Mouse (Mus musculus): ENCODE measurements around the gene Mpdu1. TPM values are rescaled to one million over a fixed set of nuclear protein-coding genes. Genes with fewer than 3 reads are reported as not detected.

Mpdu1 gene
- total and polyA plus RNA-seq, 3 experiments: 110 to 210 (median 210) TPM

DNA sequence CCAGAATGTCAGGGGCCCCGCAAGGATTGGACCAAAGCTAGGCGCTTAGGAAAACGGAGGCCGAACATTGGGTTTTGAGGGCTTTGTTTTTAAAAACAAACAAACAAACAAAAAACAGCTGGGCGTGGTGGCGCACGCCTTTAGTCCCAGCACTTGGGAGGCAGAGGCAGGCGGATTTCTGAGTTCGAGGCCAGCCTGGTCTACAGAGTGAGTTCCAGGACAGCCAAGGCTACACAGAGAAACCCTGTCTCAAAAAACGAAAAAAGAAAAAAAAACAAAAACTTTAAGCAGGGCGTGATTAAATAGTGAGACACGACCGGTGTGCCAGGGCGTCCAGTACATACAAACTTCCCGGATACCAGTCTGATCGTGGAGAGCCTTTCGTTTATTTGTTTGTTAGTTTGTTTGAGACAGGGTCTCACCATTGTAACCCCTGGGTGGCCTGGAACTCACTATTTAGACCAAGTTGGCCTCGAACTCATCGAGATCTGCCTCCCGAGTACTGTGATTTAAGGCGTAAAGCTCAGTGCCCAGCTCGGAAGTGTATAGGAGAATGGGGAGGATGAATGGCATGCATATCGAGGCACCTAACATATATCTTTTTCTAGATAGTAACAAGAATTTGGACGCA is 19.9 kb upstream of the Mpdu1 start:
- Histone ChIP-seq H3K9me3 (replicated peaks; ENCODE audit: low read length) (no peaks in the 10 kb centered on the region), H3K4me3 (replicated peaks in 1 of 3; ENCODE audit: low read depth in 2 of 3, low read length in 2 of 3, poor library complexity in 1 of 3) (peak overlapping the region; percentile 60 to 85 (median 75)), H3K4me1 (ENCODE audit: control insufficient read depth in 1 of 2, insufficient read depth in 2 of 2) (peaks cover 4 to 55% of the 10 kb centered on the region in 2 experiments), H3K9ac (ENCODE audit: insufficient read depth, low read depth) (peak overlapping the region; percentile 53), H3K36me3 (replicated peaks in 1 of 2; ENCODE audit: control insufficient read depth in 1 of 2, insufficient read depth in 1 of 2, low read length in 1 of 2) (peaks cover 21 to 27% of the 10 kb centered on the region in 2 experiments), H3K4me2 (ENCODE audit: insufficient read depth, low read depth, poor library complexity, severe bottlenecking) (peak overlapping the region; percentile 71), H3K79me2 (replicated peaks; ENCODE audit: control insufficient read depth, extremely low read depth, insufficient read depth, poor library complexity, severe bottlenecking) (peaks cover 35% of the 10 kb centered on the region), H3K27me3 (replicated peaks) (no peaks in the 10 kb centered on the region), H3K27ac (ENCODE audit: insufficient read depth, low read depth) (peak overlapping the region; percentile 35; the same call in 1 of the 2 replicates)
- no peak for DNase-seq (ENCODE audit: extremely low read depth)
- no peak for TF ChIP-seq SMC3 (IDR thresholded peaks at IDR 0.05; ENCODE audit: low read depth, low read length)
- no peak for TF ChIP-seq E2F4 (IDR thresholded peaks at IDR 0.05; ENCODE audit: insufficient replicate concordance, low read depth, low read length)
- no peak for TF ChIP-seq HCFC1 (IDR thresholded peaks at IDR 0.05; ENCODE audit: low read depth, low read length)
- no peak for TF ChIP-seq ZMIZ1 (IDR thresholded peaks at IDR 0.05; ENCODE audit: low read depth, low read length)
- 0 out of 2 replicates have a peak, but pooled peaks have one; percentile 31 for TF ChIP-seq RCOR1 (conservative IDR thresholded peaks at IDR 0.05; ENCODE audit: low read depth, low read length)
- no peak for TF ChIP-seq NRF1 (IDR thresholded peaks at IDR 0.05; ENCODE audit: low read depth, low read length)
- no peak for TF ChIP-seq MEF2A (IDR thresholded peaks at IDR 0.05; ENCODE audit: borderline replicate concordance, low read depth, low read length)
- no peak for TF ChIP-seq BHLHE40 (IDR thresholded peaks at IDR 0.05; ENCODE audit: low read depth, low read length)
- in situ Hi-C loops (cut with MboI; ENCODE audit: low pct_ligation_motif_present, low pct_unique_long_range_greater_than_20kb, low sequenced_read_pairs) (loop anchor here (5.0 to 10.0 kb wide), 2 partner anchors 62 to 195 kb away; partner anchors contain the start of gene Tmem95), dilution Hi-C loops (cut with MboI; ENCODE audit: extremely low pct_ligation_motif_present, extremely low pct_unique_long_range_greater_than_20kb, low sequenced_read_pairs) (no loop called here)

DNA sequence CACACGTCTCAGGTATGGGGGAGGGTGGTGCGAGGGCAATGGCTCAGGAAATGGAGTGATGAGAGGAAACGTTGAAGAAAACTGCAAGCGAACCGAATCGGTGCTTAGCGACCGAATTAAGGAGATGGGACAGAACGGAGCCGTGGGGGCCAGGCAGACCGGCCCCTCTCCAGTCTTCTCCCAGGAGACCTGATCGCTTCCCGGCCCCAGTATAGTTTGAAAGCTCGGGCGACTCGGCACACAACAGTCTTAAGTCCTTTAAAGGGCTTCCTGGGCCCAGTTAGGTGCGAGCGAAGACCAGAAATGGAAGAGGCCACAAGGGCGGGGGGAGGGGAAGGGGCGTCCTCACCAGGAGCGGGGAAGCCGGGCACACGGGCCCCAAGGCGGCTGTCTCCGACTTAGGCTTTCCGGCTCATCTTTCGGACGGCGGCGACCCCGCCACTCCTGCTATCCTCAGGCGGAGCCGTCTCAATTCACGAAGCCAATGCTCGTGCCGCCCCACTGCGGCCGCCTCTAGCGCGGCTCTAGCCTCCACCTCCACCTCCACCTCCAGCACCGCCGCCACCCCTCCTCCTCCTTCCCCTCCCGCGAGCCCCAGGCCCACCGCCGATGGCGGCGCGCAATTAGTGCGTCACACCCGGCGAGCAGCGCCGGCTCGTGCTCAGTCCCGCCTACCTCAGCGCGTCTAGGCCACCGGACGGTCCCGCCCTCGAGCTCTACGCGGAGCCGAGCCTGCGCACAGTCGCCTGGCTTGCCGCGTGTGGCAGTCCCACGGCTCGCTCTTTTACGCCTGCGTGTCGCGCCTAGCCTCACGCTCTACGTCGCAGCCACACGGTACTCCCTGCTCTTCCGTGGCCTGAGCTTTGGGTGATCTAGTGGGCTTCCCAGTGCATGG is 19.1 kb upstream of the Mpdu1 start, which contains the start of gene Senp3:
Gene Senp3 (minus strand): TSS at position 771 of the 895 bp plus-strand sequence.
- dilution Hi-C loops (cut with MboI; ENCODE audit: extremely low pct_ligation_motif_present, extremely low pct_unique_long_range_greater_than_20kb, low sequenced_read_pairs) (no loop called here), in situ Hi-C loops (cut with MboI; ENCODE audit: low pct_ligation_motif_present, low pct_unique_long_range_greater_than_20kb, low sequenced_read_pairs) (loop anchor here (5.0 to 10.0 kb wide), 2 partner anchors 63 to 196 kb away; partner anchors contain the start of gene Tmem95)
- peak within 1 kb of the TSS; percentile 35; the same call in 1 of the 2 replicates for H3K27ac ChIP-seq (ENCODE audit: insufficient read depth, low read depth)
- DNase-seq (ENCODE audit: extremely low read depth): peak; percentile 98
- H3K27me3 ChIP-seq (replicated peaks): no peaks in the 10 kb centered on the region
- peaks cover 4 to 63% of the 10 kb centered on the region in 2 experiments for H3K4me1 ChIP-seq (ENCODE audit: control insufficient read depth in 1 of 2, insufficient read depth in 2 of 2)
- peak within 1 kb of the TSS; percentile 100 for H3K4me2 ChIP-seq (ENCODE audit: insufficient read depth, low read depth, poor library complexity, severe bottlenecking)
- H3K79me2 ChIP-seq (replicated peaks; ENCODE audit: control insufficient read depth, extremely low read depth, insufficient read depth, poor library complexity, severe bottlenecking): peaks cover 35% of the 10 kb centered on the region
- H3K36me3 ChIP-seq (replicated peaks in 1 of 2; ENCODE audit: control insufficient read depth in 1 of 2, insufficient read depth in 1 of 2, low read length in 1 of 2): peaks cover 27 to 35% of the 10 kb centered on the region in 2 experiments
- peak within 1 kb of the TSS; percentile 75 to 96 (median 85) for H3K4me3 ChIP-seq (replicated peaks in 1 of 3; ENCODE audit: low read depth in 2 of 3, low read length in 2 of 3, poor library complexity in 1 of 3)
- no peaks in the 10 kb centered on the region for H3K9me3 ChIP-seq (replicated peaks; ENCODE audit: low read length)
- peak within 1 kb of the TSS; percentile 79 for H3K9ac ChIP-seq (ENCODE audit: insufficient read depth, low read depth)
- TF ChIP-seq RAD21 (IDR thresholded peaks at IDR 0.05; ENCODE audit: low read depth, low read length) (no peak), RCOR1 (conservative IDR thresholded peaks at IDR 0.05; ENCODE audit: low read depth, low read length) (0 out of 2 replicates have a peak, but pooled peaks have one; percentile 38), MXI1 (IDR thresholded peaks at IDR 0.05; ENCODE audit: low read depth, low read length) (peak; percentile 94), MEF2A (IDR thresholded peaks at IDR 0.05; ENCODE audit: borderline replicate concordance, low read depth, low read length) (peak; percentile 79), JUN (IDR thresholded peaks at IDR 0.05; ENCODE audit: insufficient read depth, low read depth, low read length) (no peak), ZKSCAN1 (IDR thresholded peaks at IDR 0.05; ENCODE audit: borderline replicate concordance, low read depth, low read length) (no peak), HCFC1 (IDR thresholded peaks at IDR 0.05; ENCODE audit: low read depth, low read length) (peak; percentile 90), GABPA (IDR thresholded peaks at IDR 0.05; ENCODE audit: insufficient replicate concordance, low read depth, low read length) (no peak; the same call in 1 of the 2 replicates), SMC3 (IDR thresholded peaks at IDR 0.05; ENCODE audit: low read depth, low read length) (no peak), ZC3H11A (IDR thresholded peaks at IDR 0.05; ENCODE audit: low read depth, low read length) (no peak), MAFK (IDR thresholded peaks at IDR 0.05; ENCODE audit: insufficient replicate concordance, low read length) (0 out of 2 replicates have a peak, but pooled peaks have one; percentile 19), EP300 (IDR thresholded peaks at IDR 0.05; ENCODE audit: low read length) (no peak), IRF4 (IDR thresholded peaks at IDR 0.05; ENCODE audit: low read depth, low read length) (peak; percentile 65), CTCF (conservative IDR thresholded peaks at IDR 0.05 in 1 of 2, IDR thresholded peaks at IDR 0.05 in 1 of 2; ENCODE audit: low read depth in 2 of 2, low read length in 2 of 2) (no peak), KAT2A (IDR thresholded peaks at IDR 0.05; ENCODE audit: insufficient replicate concordance, low read length) (peak; percentile 77; the same call in 1 of the 2 replicates), NELFE (IDR thresholded peaks at IDR 0.05; ENCODE audit: low read depth, low read length) (peak; percentile 97), ZNF384 (IDR thresholded peaks at IDR 0.05; ENCODE audit: low read depth, low read length) (peak; percentile 35; the same call in 1 of the 2 replicates), ETS1 (conservative IDR thresholded peaks at IDR 0.05; ENCODE audit: low read depth, low read length) (peak; percentile 48), CHD1 (IDR thresholded peaks at IDR 0.05; ENCODE audit: low read depth, low read length) (0 out of 2 replicates have a peak, but pooled peaks have one; percentile 56), POLR2A (IDR thresholded peaks at IDR 0.05; ENCODE audit: low read depth, low read length) (peak; percentile 97), MYC (IDR thresholded peaks at IDR 0.05; ENCODE audit: low read depth, low read length) (peak; percentile 92), E2F4 (IDR thresholded peaks at IDR 0.05; ENCODE audit: insufficient replicate concordance, low read depth, low read length) (peak; percentile 71; the same call in 1 of the 2 replicates), JUND (conservative IDR thresholded peaks at IDR 0.05; ENCODE audit: low read depth, low read length) (no peak)

Measured in CH12.LX (cell line).